31 mouse cellular contexts compared by ENCODE assay signal in genomic region chr10:80502819-80503314, GRCm38 (mm10). TPM values are rescaled to one million over a fixed set of nuclear protein-coding genes. Genes with fewer than 3 reads are reported as not detected.
A peak's percentile ranks its signal among the peaks of the same experiment; 100 is the strongest.
DNase-seq lines count a peak whose midpoint lies in the region; ATAC-seq and TF ChIP-seq lines count a peak whose summit lies in the region.
"Had no signal": no experiment of that assay in that cellular context is flagged by ENCODE, and none has a peak within 500 bp of the region (broad histone marks: within the 10 kb centered on the region; RNA-seq: fewer than 3 reads in every experiment).

No protein-coding gene starts in this region.

- no peak overlapping the region for H3K4me2 ChIP-seq in heart, embryonic 12.5 days
- H3K4me2 ChIP-seq in kidney, embryonic 15.5 days, result no peak overlapping the region
- H3K4me2 ChIP-seq in limb, embryonic 11.5 days (ENCODE audit: low read depth, severe bottlenecking), result no peak overlapping the region

- ATAC-seq in heart, embryonic 12.5 days (ENCODE audit: insufficient number of reproducible peaks, low FRiP score), result no peak
- ATAC-seq in kidney, embryonic 15.5 days (replicated peaks; ENCODE audit: low FRiP score), result no peak
- no peak for ATAC-seq in limb, embryonic 11.5 days (ENCODE audit: insufficient number of reproducible peaks, low FRiP score, low TSS enrichment, low read depth)
- ATAC-seq: activated CD4-positive, CD25-positive, alpha-beta regulatory T cell, adult 4 months; hindbrain, postnatal 0 days had no signal

- H3K4me1 ChIP-seq in heart, embryonic 12.5 days (replicated peaks), result peaks cover 14% of the 10 kb centered on the region
- H3K4me1 ChIP-seq in kidney, embryonic 15.5 days, result peaks cover 11% of the 10 kb centered on the region; the same call in 1 of the 2 replicates
- peaks cover 8% of the 10 kb centered on the region; the same call in 1 of the 2 replicates for H3K4me1 ChIP-seq in limb, embryonic 11.5 days (ENCODE audit: control insufficient read depth, insufficient read depth, low read length)

- no peak overlapping the region for H3K9ac ChIP-seq in heart, embryonic 12.5 days
- 0 out of 2 replicates have a peak overlapping the region, but pooled peaks have one; percentile 7 for H3K9ac ChIP-seq in kidney, embryonic 15.5 days
- H3K9ac ChIP-seq in limb, embryonic 11.5 days (ENCODE audit: low read length), result no peak overlapping the region
- H3K9ac ChIP-seq: liver, postnatal 0 days; midbrain, embryonic 12.5 days had no signal

- 4% methylated on average over 22 of the region's 22 CpGs for WGBS in heart, embryonic 12.5 days
- WGBS in kidney, embryonic 15.5 days, result 2% methylated on average over 22 of the region's 22 CpGs
- WGBS in limb, embryonic 11.5 days, result under 1% methylated on average over 22 of the region's 22 CpGs

- intact Hi-C loops in left cerebral cortex, adult 2 months (cut with DNase I), result no loop called here

- no peaks in the 10 kb centered on the region for H3K36me3 ChIP-seq in heart, embryonic 12.5 days
- H3K36me3 ChIP-seq in kidney, embryonic 15.5 days, result no peaks in the 10 kb centered on the region
- no peaks in the 10 kb centered on the region for H3K36me3 ChIP-seq in limb, embryonic 11.5 days (ENCODE audit: control insufficient read depth, insufficient read depth, low read length)
- H3K36me3 ChIP-seq: midbrain, embryonic 12.5 days had no signal

- DNase-seq in heart, adult 9 months (ENCODE audit: low spot score in 2 of 2), result no peak
- no peak for DNase-seq in kidney, postnatal 36 days
- DNase-seq in ES-CJ7 (ENCODE audit: low read depth, low spot score), result peak; percentile 61
- DNase-seq in limb, embryonic 11.5 days (ENCODE audit: low spot score), result peak; percentile 61
- no peak for DNase-seq in left cerebral cortex, adult 2 months (ENCODE audit: extremely low spot score in 1 of 2, low spot score in 2 of 2)
- DNase-seq: adrenal gland, adult 8-10 months; B cell, adult 2 months; cerebellum, adult 18-20 months; cerebellum, postnatal 14 days; gastrocnemius, postnatal 36 days; kidney, adult 11 months; layer of hippocampus, adult 9-11 months; left cerebral cortex, postnatal 4 days; right cerebral cortex, adult 18-20 months; right cerebral cortex, postnatal 4 days; thymus, postnatal 25 days had no signal

- no peak for TF ChIP-seq CTCF in left cerebral cortex, adult 2 months (IDR thresholded peaks at IDR 0.05)

- H3K27ac ChIP-seq in heart, embryonic 12.5 days (ENCODE audit: poor library complexity, severe bottlenecking), result no peak overlapping the region
- no peak overlapping the region for H3K27ac ChIP-seq in kidney, embryonic 15.5 days
- no peak overlapping the region for H3K27ac ChIP-seq in limb, embryonic 11.5 days (replicated peaks; ENCODE audit: low read depth, low read length)
- no peak overlapping the region for H3K27ac ChIP-seq in left cerebral cortex, adult 2 months
- H3K27ac ChIP-seq: hindbrain, postnatal 0 days; macrophage; midbrain, embryonic 12.5 days had no signal

- H3K4me3 ChIP-seq in heart, embryonic 12.5 days, result 0 out of 2 replicates have a peak overlapping the region, but pooled peaks have one; percentile 1
- no peak overlapping the region for H3K4me3 ChIP-seq in kidney, embryonic 15.5 days (replicated peaks)
- H3K4me3 ChIP-seq in limb, embryonic 11.5 days (ENCODE audit: low read depth, low read length), result no peak overlapping the region
- H3K4me3 ChIP-seq in left cerebral cortex, adult 2 months, result no peak overlapping the region
- H3K4me3 ChIP-seq: midbrain, embryonic 12.5 days had no signal

- peaks cover 91% of the 10 kb centered on the region for H3K27me3 ChIP-seq in heart, embryonic 12.5 days (replicated peaks)
- H3K27me3 ChIP-seq in kidney, embryonic 15.5 days, result peaks cover 93% of the 10 kb centered on the region
- H3K27me3 ChIP-seq in limb, embryonic 11.5 days (ENCODE audit: control insufficient read depth, insufficient read depth, low read length), result peaks cover 84% of the 10 kb centered on the region

- no peaks in the 10 kb centered on the region for H3K9me3 ChIP-seq in heart, embryonic 12.5 days (replicated peaks)
- no peaks in the 10 kb centered on the region for H3K9me3 ChIP-seq in kidney, embryonic 15.5 days (replicated peaks)
- no peaks in the 10 kb centered on the region for H3K9me3 ChIP-seq in limb, embryonic 11.5 days (ENCODE audit: control insufficient read depth, low read length)
- H3K9me3 ChIP-seq: midbrain, embryonic 12.5 days had no signal

RNA-seq across cellular contexts. Expression of gene Onecut3, which starts 8.2 kb away (rescaled TPM):
- not detected in 2 replicates for polyA plus RNA-seq in heart, embryonic 12.5 days (2016; fragmentation: Nextera tagmentation; extraction: Ambion mirVana)
- polyA plus RNA-seq in kidney, embryonic 15.5 days (2015; fragmentation: Nextera tagmentation; extraction: Ambion mirVana), result not detected in 2 replicates
- polyA plus RNA-seq in limb, embryonic 11.5 days (2014; fragmentation: Nextera tagmentation; extraction: Ambion mirVana), result not detected in 2 replicates
- total RNA-seq in left cerebral cortex, adult 2 months (2021), result not detected
- total RNA-seq: adrenal gland, adult 8-10 months; CH12.LX; gastrocnemius, adult 18-20 months; gastrocnemius, postnatal 36 days; left cerebral cortex, adult 8-10 months had no signal
- polyA plus RNA-seq: activated CD4-positive, CD25-positive, alpha-beta regulatory T cell, adult 4 months; kidney, embryonic 16.5 days; liver, postnatal 0 days; lung, postnatal 0 days; macrophage had no signal

RNA-seq across cellular contexts. Expression of gene Atp8b3, which starts 36.1 kb away (rescaled TPM):
- polyA plus RNA-seq in heart, embryonic 12.5 days (2016; fragmentation: Nextera tagmentation; extraction: Ambion mirVana), result 0.05 and 0.17 TPM in 2 replicates
- polyA plus RNA-seq in kidney, embryonic 15.5 days (2015; fragmentation: Nextera tagmentation; extraction: Ambion mirVana), result 0.23 TPM in 2 replicates
- 0.37 and 0.48 TPM in 2 replicates for polyA plus RNA-seq in limb, embryonic 11.5 days (2014; fragmentation: Nextera tagmentation; extraction: Ambion mirVana)
- total RNA-seq in left cerebral cortex, adult 2 months (2021), result under 1 TPM; 0.11 to 0.63 TPM
- total RNA-seq: gastrocnemius, adult 18-20 months; gastrocnemius, postnatal 36 days; heart, adult 8-10 months; heart, postnatal 25 days had no signal
- polyA plus RNA-seq: activated CD4-positive, CD25-positive, alpha-beta regulatory T cell, adult 4 months; large intestine, adult 2 months; liver, postnatal 0 days; macrophage had no signal

RNA-seq across cellular contexts. Expression of gene Rexo1, which starts 58.5 kb away (rescaled TPM):
- polyA plus RNA-seq in heart, embryonic 12.5 days (2016; fragmentation: Nextera tagmentation; extraction: Ambion mirVana), result 21.5 and 22.2 TPM in 2 replicates
- polyA plus RNA-seq in kidney, embryonic 15.5 days (2015; fragmentation: Nextera tagmentation; extraction: Ambion mirVana), result 23.9 and 29.5 TPM in 2 replicates
- polyA plus RNA-seq in limb, embryonic 11.5 days (2014; fragmentation: Nextera tagmentation; extraction: Ambion mirVana), result 27.2 and 32.6 TPM in 2 replicates
- total RNA-seq in left cerebral cortex, adult 2 months (2021), result 10 to 100 TPM; 46.5 to 51.3 TPM

Comparison
In these comparisons a context has a peak if more than half of its experiments do, and no peak if none do; other contexts are left out.
1. DNase-seq: peak in ES-CJ7 (single experiment) and limb, embryonic 11.5 days (single experiment); none in heart, adult 9 months (0 of 2), kidney, postnatal 36 days (0 of 2) and left cerebral cortex, adult 2 months (0 of 2).